7 mouse cellular contexts compared by ENCODE assay signal in genomic region chr11:59880031-59880430, GRCm38 (mm10). TPM values are rescaled to one million over a fixed set of nuclear protein-coding genes. Genes with fewer than 3 reads are reported as not detected.
A peak's percentile ranks its signal among the peaks of the same experiment; 100 is the strongest.
DNase-seq lines count a peak whose midpoint lies in the region; ATAC-seq and TF ChIP-seq lines count a peak whose summit lies in the region.

No protein-coding gene starts in this region.

- H3K4me1 ChIP-seq in embryonic facial prominence, embryonic 10.5 days, result peaks cover 13% of the 10 kb centered on the region
- H3K4me1 ChIP-seq in midbrain, embryonic 12.5 days, result peaks cover 3% of the 10 kb centered on the region; the same call in 1 of the 2 replicates
- H3K4me1 ChIP-seq in small intestine, adult 2 months (ENCODE audit: control insufficient read depth, insufficient read depth, insufficient read length, low read length), result no peaks in the 10 kb centered on the region; the same call in 1 of the 2 replicates

- DNase-seq in adrenal gland, postnatal 14 days, result peak; percentile 90
- DNase-seq in embryonic facial prominence, embryonic 10.5 days (ENCODE audit: low spot score), result peak; percentile 85
- peak; percentile 38 for DNase-seq in kidney, adult 11 months
- peak; percentile 86 for DNase-seq in left cerebral cortex, postnatal 4 days

- peak overlapping the region; percentile 78 for H3K27ac ChIP-seq in embryonic facial prominence, embryonic 10.5 days (replicated peaks)
- no peak overlapping the region for H3K27ac ChIP-seq in midbrain, embryonic 12.5 days (replicated peaks)
- no peak overlapping the region for H3K27ac ChIP-seq in small intestine, adult 2 months (ENCODE audit: insufficient read depth, low read depth, low read length)

- no peak overlapping the region for H3K4me2 ChIP-seq in midbrain, embryonic 12.5 days (replicated peaks)

- peak; percentile 72 for ATAC-seq in granulocyte monocyte progenitor cell, adult 5-6 weeks (replicated peaks; ENCODE audit: poor library complexity, severe bottlenecking)
- peak; percentile 78 for ATAC-seq in midbrain, embryonic 12.5 days (ENCODE audit: low FRiP score, low read depth)

- no peaks in the 10 kb centered on the region; the same call in 1 of the 2 replicates for H3K27me3 ChIP-seq in embryonic facial prominence, embryonic 10.5 days (replicated peaks; ENCODE audit: low read depth, poor library complexity, severe bottlenecking)
- no peaks in the 10 kb centered on the region for H3K27me3 ChIP-seq in midbrain, embryonic 12.5 days
- H3K27me3 ChIP-seq in small intestine, adult 2 months (ENCODE audit: control insufficient read depth, insufficient read depth, low read length), result no peaks in the 10 kb centered on the region

- intact Hi-C loops in left cerebral cortex, postnatal 4 days (cut with DNase I), result loop anchor here (10.0 kb wide), 1 partner anchor 535 kb away; the partner anchor contains the start of genes Atpaf2 and Gid4

- H3K9me3 ChIP-seq in embryonic facial prominence, embryonic 10.5 days, result no peaks in the 10 kb centered on the region
- H3K9me3 ChIP-seq in midbrain, embryonic 12.5 days, result no peaks in the 10 kb centered on the region

- peak; percentile 92 for TF ChIP-seq CTCF in small intestine, adult 2 months (IDR thresholded peaks at IDR 0.05; ENCODE audit: extremely low read depth, insufficient read length, insufficient replicate concordance, low read depth, low read length)

- no peak for TF ChIP-seq POLR2A in small intestine, adult 2 months (IDR thresholded peaks at IDR 0.05; ENCODE audit: low read depth, low read length)

- no peak overlapping the region; the same call in 1 of the 2 replicates for H3K9ac ChIP-seq in midbrain, embryonic 12.5 days (replicated peaks)

- WGBS in embryonic facial prominence, embryonic 10.5 days, result 25% methylated on average over 2 of the region's 2 CpGs
- WGBS in midbrain, embryonic 12.5 days, result 30% methylated on average over 2 of the region's 2 CpGs
- 29% methylated on average over 2 of the region's 2 CpGs for WGBS in small intestine, adult 2 months

- peaks cover 22% of the 10 kb centered on the region for H3K36me3 ChIP-seq in embryonic facial prominence, embryonic 10.5 days (replicated peaks)
- H3K36me3 ChIP-seq in midbrain, embryonic 12.5 days, result peaks cover 17% of the 10 kb centered on the region
- H3K36me3 ChIP-seq in small intestine, adult 2 months (ENCODE audit: control insufficient read depth, insufficient read depth, low read length), result peaks cover 8% of the 10 kb centered on the region; the same call in 1 of the 2 replicates

- no peak overlapping the region for H3K4me3 ChIP-seq in embryonic facial prominence, embryonic 10.5 days
- H3K4me3 ChIP-seq in midbrain, embryonic 12.5 days, result no peak overlapping the region
- H3K4me3 ChIP-seq in small intestine, adult 2 months (ENCODE audit: low read depth, low read length), result no peak overlapping the region

RNA-seq across cellular contexts. Expression of gene Cops3, which starts 40.4 kb away (rescaled TPM):
- 93.6 and 95.6 TPM in 2 replicates for total RNA-seq in adrenal gland, postnatal 14 days (2021)
- 224 and 231 TPM in 2 replicates for polyA plus RNA-seq in embryonic facial prominence, embryonic 10.5 days (2016; fragmentation: Nextera tagmentation; extraction: Ambion mirVana)
- 141 and 166 TPM in 2 replicates for total RNA-seq in granulocyte monocyte progenitor cell, adult 5-6 weeks (2014; fragmentation: Nextera tagmentation)
- total RNA-seq in granulocyte monocyte progenitor cell, adult 5-6 weeks (2017), result 200 and 225 TPM in 2 replicates
- 10 to 100 TPM; 83.2 to 87.3 TPM for total RNA-seq in left cerebral cortex, postnatal 4 days (2021)
- polyA plus RNA-seq in midbrain, embryonic 12.5 days (2016; fragmentation: Nextera tagmentation; extraction: Ambion mirVana), result 222 and 224 TPM in 2 replicates
- 6.0 and 9.5 TPM in 2 replicates for polyA plus RNA-seq in small intestine, adult 2 months (2012; rRNA removed)

RNA-seq across cellular contexts. Expression of gene Nt5m, which starts 40.8 kb away (rescaled TPM):
- 28.9 and 30.7 TPM in 2 replicates for total RNA-seq in adrenal gland, postnatal 14 days (2021)
- polyA plus RNA-seq in embryonic facial prominence, embryonic 10.5 days (2016; fragmentation: Nextera tagmentation; extraction: Ambion mirVana), result 34.3 and 37.3 TPM in 2 replicates
- total RNA-seq in granulocyte monocyte progenitor cell, adult 5-6 weeks (2014; fragmentation: Nextera tagmentation), result 17.1 and 19.5 TPM in 2 replicates
- total RNA-seq in granulocyte monocyte progenitor cell, adult 5-6 weeks (2017), result 9.6 and 10.9 TPM in 2 replicates
- total RNA-seq in left cerebral cortex, postnatal 4 days (2021), result 10 to 100 TPM; 43.6 to 45.0 TPM
- polyA plus RNA-seq in midbrain, embryonic 12.5 days (2016; fragmentation: Nextera tagmentation; extraction: Ambion mirVana), result 43.0 and 47.6 TPM in 2 replicates
- polyA plus RNA-seq in small intestine, adult 2 months (2012; rRNA removed), result 15.7 and 29.4 TPM in 2 replicates

Comparison
In these comparisons a context has a peak if more than half of its experiments do, and no peak if none do; other contexts are left out.
1. DNase-seq: peak in every context shown above with its lines; median percentile 90 in adrenal gland, postnatal 14 days; 86 in left cerebral cortex, postnatal 4 days; 85 in embryonic facial prominence, embryonic 10.5 days; 38 in kidney, adult 11 months.